Mouse (Mus musculus) intestine, embryonic 16.5 days (tissue): Measurements from ENCODE around the gene Vmn1r8. TPM values are rescaled to one million over a fixed set of nuclear protein-coding genes. Genes with fewer than 3 reads are reported as not detected.
"Not testable (repeated sequence)": the region's sequence is repeated elsewhere in the genome, so short reads cannot be mapped to it uniquely, and the experiment has no call there.

Source experiments
- ATAC-seq: fragments of 200-750 bp; cut with Nextera tagmentation; 2 replicates; pipeline ENCODE4 v1.8.0; 2017; ENCODE audit warnings: moderate TSS enrichment, moderate library complexity
- H3K27ac ChIP-seq: fragments of 300-500 bp; sonication (generic); 2 replicates; pipeline ENCODE4 v1.5.1; 2014; ENCODE audit warnings: mild to moderate bottlenecking, low read length
- H3K27me3 ChIP-seq: fragments of 300-500 bp; sonication (generic); replicated peaks from 2 replicates; pipeline ENCODE4 v1.6.1; 2014; ENCODE audit warnings: low read length, control low read depth, mixed read lengths; ENCODE audit not compliant: control insufficient read depth, insufficient read depth
- H3K36me3 ChIP-seq: fragments of 300-500 bp; sonication (generic); 2 replicates; pipeline ENCODE4 v1.6.1; 2014; ENCODE audit warnings: low read length, control low read depth; ENCODE audit not compliant: control insufficient read depth, insufficient read depth
- H3K4me1 ChIP-seq: fragments of 300-500 bp; sonication (generic); 2 replicates; pipeline ENCODE4 v1.6.1; 2014; ENCODE audit warnings: low read length, control low read depth, mixed read lengths; ENCODE audit not compliant: control insufficient read depth, insufficient read depth
- H3K4me2 ChIP-seq: fragments of 300-500 bp; sonication (generic); 2 replicates; pipeline ENCODE4 v1.6.1; 2014; ENCODE audit warnings: low read depth, low read length, control low read depth
- H3K4me3 ChIP-seq: fragments of 300-500 bp; sonication (generic); 2 replicates; pipeline ENCODE4 v1.5.1; 2014; ENCODE audit warnings: mild to moderate bottlenecking, low read length
- H3K9ac ChIP-seq: fragments of 300-500 bp; sonication (generic); 2 replicates; pipeline ENCODE4 v1.6.1; 2014; ENCODE audit warnings: low read depth, low read length
- H3K9me3 ChIP-seq: fragments of 300-500 bp; sonication (generic); 2 replicates; pipeline ENCODE4 v1.6.1; 2016; ENCODE audit warnings: low read length, control low read depth; ENCODE audit not compliant: control insufficient read depth
- WGBS: fragments of 180-500 bp; shearing (Covaris S2); extraction: QIAGEN DNeasy Blood & Tissue Kit; methylation state at CpG from one replicate; pipeline ENCODE4 v1.1.7; 2014; 5-methylcytosine and 5-hydroxymethylcytosine counted together
- polyA plus RNA-seq: library from polyadenylated mRNA; unstranded; fragments of >200 nt; fragmentation: Nextera tagmentation; extraction: Ambion mirVana; gene quantifications from 2 replicates; pipeline ENCODE4 v1.2.1, GENCODE M21; 2015

Vmn1r8 gene
- polyA plus RNA-seq: not detected in 2 replicates

DNA sequence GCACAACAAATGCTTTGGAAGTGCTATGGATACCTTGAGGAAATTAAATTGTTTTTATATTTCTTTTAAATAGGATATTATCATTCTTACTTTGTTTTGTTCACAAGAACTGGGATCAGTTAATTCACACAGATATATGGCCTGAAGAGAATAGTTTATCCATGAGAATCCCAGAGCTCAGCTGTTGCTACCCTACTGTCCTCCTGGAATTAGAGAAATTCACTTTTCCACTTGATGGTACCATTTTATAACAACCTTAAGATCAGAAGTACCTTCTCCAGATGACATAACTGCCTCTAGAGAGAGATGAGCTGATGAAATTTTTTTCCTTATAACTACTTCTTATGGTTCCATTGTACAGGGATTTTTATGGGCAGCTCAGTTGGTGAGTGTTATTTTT, at the start of gene Vmn1r8:
Gene Vmn1r8, plus strand, starts transcription at position 301 of the 400 bp plus-strand sequence.
- H3K27me3 ChIP-seq: no peaks in the 10 kb centered on the region
- no peak for ATAC-seq
- H3K27ac ChIP-seq: no peak within 1 kb of the TSS
- no peaks in the 10 kb centered on the region for H3K4me1 ChIP-seq
- H3K4me3 ChIP-seq: no peak within 1 kb of the TSS
- no peaks in the 10 kb centered on the region for H3K9me3 ChIP-seq
- H3K36me3 ChIP-seq: no peaks in the 10 kb centered on the region
- H3K4me2 ChIP-seq: no peak within 1 kb of the TSS
- no peak within 1 kb of the TSS for H3K9ac ChIP-seq

DNA sequence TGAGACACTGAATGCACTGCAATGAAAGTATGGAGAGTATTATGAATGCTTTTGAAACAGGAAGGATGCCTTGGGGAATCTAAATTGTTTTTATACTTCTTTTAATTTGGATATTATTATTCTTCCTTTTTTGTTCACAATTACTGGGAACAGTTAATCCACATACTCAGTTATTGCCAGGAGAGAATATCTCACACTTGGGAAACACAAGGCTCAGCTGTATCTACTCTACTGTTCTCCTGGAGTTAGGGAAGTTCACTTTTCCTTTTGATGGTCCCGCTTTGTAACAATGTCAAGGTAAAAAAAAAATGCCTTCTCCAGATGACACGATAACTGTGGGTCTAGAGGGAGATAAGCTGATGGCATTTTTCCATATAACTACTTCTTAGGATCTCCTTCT, 35.1 kb upstream of the Vmn1r8 start, which contains the start of gene Vmn1r6:
Gene Vmn1r6, plus strand, starts transcription at position 301 of the 400 bp plus-strand sequence.
- 74% methylated on average over 2 of the region's 2 CpGs for WGBS
- H3K9me3 ChIP-seq: no peaks in the 10 kb centered on the region
- H3K36me3 ChIP-seq: no peaks in the 10 kb centered on the region
- no peak within 1 kb of the TSS for H3K9ac ChIP-seq
- no peak within 1 kb of the TSS for H3K27ac ChIP-seq
- H3K4me2 ChIP-seq: no peak within 1 kb of the TSS
- no peak for ATAC-seq
- H3K27me3 ChIP-seq: no peaks in the 10 kb centered on the region
- H3K4me3 ChIP-seq: no peak within 1 kb of the TSS
- H3K4me1 ChIP-seq: no peaks in the 10 kb centered on the region

DNA sequence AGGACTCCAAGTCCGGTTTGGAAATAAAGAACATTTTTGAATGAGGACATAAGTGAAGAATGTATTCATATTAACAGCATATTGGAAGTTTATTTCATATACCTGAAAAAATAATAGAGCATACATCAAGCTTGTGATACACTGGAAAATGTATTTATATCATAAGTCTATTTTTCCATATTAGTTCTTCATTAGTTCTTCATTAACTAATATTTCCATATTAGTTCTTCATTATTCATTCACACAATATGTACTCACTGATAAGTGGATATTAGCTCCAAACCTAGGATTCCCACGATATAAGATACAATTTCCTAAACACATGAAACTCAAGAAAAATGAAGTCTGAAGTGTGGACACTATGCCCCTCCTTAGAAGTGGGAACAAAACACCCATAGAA, 6.9 kb upstream of the Vmn1r8 start, which contains the start of gene Vmn1r7:
Gene Vmn1r7, minus strand, starts transcription at position 101 of the 400 bp plus-strand sequence.
- not testable (repeated sequence) for ATAC-seq, H3K27me3 ChIP-seq, H3K4me1 ChIP-seq, H3K27ac ChIP-seq, H3K9me3 ChIP-seq, H3K36me3 ChIP-seq, H3K4me2 ChIP-seq, H3K9ac ChIP-seq, H3K4me3 ChIP-seq
- WGBS: 91% methylated on average over 2 of the region's 2 CpGs

DNA sequence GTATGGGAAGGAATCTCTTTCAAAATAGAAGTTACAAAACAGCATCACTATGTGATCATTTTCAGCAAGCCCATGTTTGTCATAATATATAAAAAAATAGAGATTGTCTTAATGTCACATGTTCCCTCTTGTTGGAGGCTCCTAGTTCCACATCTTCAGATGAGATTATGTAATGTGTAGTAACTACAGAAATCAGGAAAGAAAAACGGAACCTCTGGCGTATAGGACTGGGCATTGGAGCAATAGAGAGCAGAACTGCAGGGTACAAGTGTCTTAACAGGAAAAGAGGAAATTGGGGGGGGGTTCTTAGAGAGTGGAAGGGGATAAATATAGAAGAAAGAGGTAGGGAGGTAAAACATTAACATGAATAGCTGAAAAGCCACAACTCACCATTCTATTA, 2.6 kb downstream of the Vmn1r8 start:
- no peaks in the 10 kb centered on the region for H3K4me1 ChIP-seq
- H3K4me3 ChIP-seq: no peak overlapping the region
- H3K9ac ChIP-seq: no peak overlapping the region
- H3K27me3 ChIP-seq: no peaks in the 10 kb centered on the region
- no peak overlapping the region for H3K4me2 ChIP-seq
- H3K27ac ChIP-seq: no peak overlapping the region
- WGBS: 78% methylated on average over 2 of the region's 2 CpGs
- H3K9me3 ChIP-seq: no peaks in the 10 kb centered on the region
- no peak for ATAC-seq
- no peaks in the 10 kb centered on the region for H3K36me3 ChIP-seq

DNA sequence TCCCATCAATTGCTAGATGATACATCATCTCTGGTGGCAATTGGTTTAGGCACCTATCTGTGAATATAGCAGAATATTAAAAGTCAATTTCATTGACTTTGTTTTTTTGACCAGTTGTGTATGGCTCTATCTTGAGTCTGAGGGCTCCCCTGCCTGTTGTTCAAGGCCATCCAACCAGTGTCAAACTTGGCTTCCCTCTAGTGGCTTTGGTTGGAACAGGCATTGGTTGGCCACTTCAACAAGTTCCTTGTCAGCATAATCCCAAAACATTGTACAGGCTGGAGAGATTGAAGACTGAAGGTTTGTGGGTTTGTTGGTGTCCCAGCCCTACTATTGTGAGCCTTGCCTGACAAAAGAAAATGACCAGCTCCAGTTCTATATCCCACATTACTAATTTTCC, 31.6 kb downstream of the Vmn1r8 start:
- Histone ChIP-seq H3K4me2 (no peak overlapping the region), H3K4me1 (no peaks in the 10 kb centered on the region), H3K27me3 (no peaks in the 10 kb centered on the region), H3K36me3 (no peaks in the 10 kb centered on the region), H3K9me3 (no peaks in the 10 kb centered on the region), H3K4me3 (no peak overlapping the region), H3K27ac (no peak overlapping the region), H3K9ac (no peak overlapping the region)
- ATAC-seq: no peak

DNA sequence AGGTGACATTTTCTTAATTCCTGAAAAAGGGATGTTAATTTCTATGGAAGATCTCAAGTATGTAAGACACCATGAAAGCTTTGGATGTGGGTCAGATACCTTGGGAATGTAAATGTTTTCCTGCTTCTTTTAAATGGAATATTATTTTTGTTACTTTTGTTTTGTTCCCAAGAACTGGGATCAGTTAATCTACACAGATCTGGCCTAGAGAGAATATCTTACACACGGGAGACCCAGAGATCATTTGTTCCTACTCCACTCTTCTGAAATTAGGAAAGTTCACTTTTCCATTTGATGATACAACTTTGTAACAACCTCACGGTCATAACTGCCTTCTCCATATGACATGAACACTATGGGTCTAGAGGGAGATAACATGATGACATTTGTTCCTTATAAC, 34.4 kb downstream of the Vmn1r8 start, which contains the start of gene Vmn1r9:
Gene Vmn1r9, plus strand, starts transcription at position 301 of the 400 bp plus-strand sequence.
- H3K9ac ChIP-seq: no peak within 1 kb of the TSS
- ATAC-seq: no peak
- 80% methylated on average over 2 of the region's 2 CpGs for WGBS
- H3K4me1 ChIP-seq: no peaks in the 10 kb centered on the region
- no peaks in the 10 kb centered on the region for H3K36me3 ChIP-seq
- H3K27me3 ChIP-seq: no peaks in the 10 kb centered on the region
- H3K4me2 ChIP-seq: no peak within 1 kb of the TSS
- no peak within 1 kb of the TSS for H3K27ac ChIP-seq
- H3K4me3 ChIP-seq: no peak within 1 kb of the TSS
- no peaks in the 10 kb centered on the region for H3K9me3 ChIP-seq

Other genes starting within 250 kb of the Vmn1r8 start
- gene Kbtbd2, start 234.5 kb upstream of the Vmn1r8 start, polyA plus RNA-seq: 17.1 and 19.3 TPM in 2 replicates
- 88.1 and 89.0 TPM in 2 replicates for gene Fkbp9, start 200.2 kb upstream of the Vmn1r8 start, polyA plus RNA-seq
- gene Nt5c3, start 108.4 kb upstream of the Vmn1r8 start, polyA plus RNA-seq: 63.2 and 68.4 TPM in 2 replicates
- 0.29 and 0.36 TPM in 2 replicates for gene Vmn1r4, start 108.3 kb upstream of the Vmn1r8 start, polyA plus RNA-seq
- not detected in 2 replicates for gene Vmn1r5, start 62.0 kb upstream of the Vmn1r8 start, polyA plus RNA-seq
- gene Vmn1r6, start 35.0 kb upstream of the Vmn1r8 start, polyA plus RNA-seq: not detected in 2 replicates
- not detected in 2 replicates for gene Vmn1r7, start 7.0 kb upstream of the Vmn1r8 start, polyA plus RNA-seq
- not detected in 2 replicates for gene Vmn1r9, start 34.5 kb downstream of the Vmn1r8 start, polyA plus RNA-seq
- not detected in 2 replicates for gene Vmn1r10, start 77.2 kb downstream of the Vmn1r8 start, polyA plus RNA-seq
- not detected in 2 replicates for gene Vmn1r11, start 101.2 kb downstream of the Vmn1r8 start, polyA plus RNA-seq
- not detected in 2 replicates for gene Vmn1r12, start 124.6 kb downstream of the Vmn1r8 start, polyA plus RNA-seq
- not detected in 2 replicates for gene Vmn1r13, start 171.0 kb downstream of the Vmn1r8 start, polyA plus RNA-seq
- gene Vmn1r14, start 199.4 kb downstream of the Vmn1r8 start, polyA plus RNA-seq: not detected in 2 replicates
- not detected in 2 replicates for gene Vmn1r15, start 225.7 kb downstream of the Vmn1r8 start, polyA plus RNA-seq